Mouse (Mus musculus): ENCODE results near the gene Mgll. TPM values are rescaled to one million over a fixed set of nuclear protein-coding genes. Genes with fewer than 3 reads are reported as not detected.
A peak's percentile ranks its signal among the peaks of the same experiment; 100 is the strongest.

Mgll gene
- polyA plus RNA-seq, 1 experiment from 2014 or later = 1.1 TPM

- Histone ChIP-seq H3K4me3 (peak overlapping the region; percentile 94), H3K27ac (replicated peaks) (peak overlapping the region; percentile 92), H3K36me3 (no peaks in the 10 kb centered on the region), H3K4me2 (replicated peaks) (peak overlapping the region; percentile 89), H3K4me1 (peaks cover 49% of the 10 kb centered on the region), H3K9ac (replicated peaks) (peak overlapping the region; percentile 98), H3K9me3 (no peaks in the 10 kb centered on the region), H3K27me3 (peaks cover 21% of the 10 kb centered on the region)
- ATAC-seq (ENCODE audit: low FRiP score, low read depth) = peak; percentile 72
- 3% methylated on average over 58 of the region's 74 CpGs for WGBS
Measured at GRCm38 (mm10) chr6:88873965-88874867, 150.0 kb downstream of the Mgll start.

GRCm38 (mm10) chr6:88874868-88875508 is 150.8 kb downstream of the Mgll start, which contains the start of gene Podxl2:
Gene Podxl2, minus strand, starts transcription at chr6:88875044.
- Histone ChIP-seq H3K4me3 (peak within 1 kb of the TSS; percentile 94), H3K4me2 (replicated peaks) (peak within 1 kb of the TSS; percentile 89), H3K9me3 (no peaks in the 10 kb centered on the region), H3K4me1 (peaks cover 42% of the 10 kb centered on the region), H3K36me3 (no peaks in the 10 kb centered on the region), H3K9ac (replicated peaks) (peak within 1 kb of the TSS; percentile 98), H3K27me3 (peaks cover 21% of the 10 kb centered on the region), H3K27ac (replicated peaks) (peak within 1 kb of the TSS; percentile 92)
- ATAC-seq (ENCODE audit: low FRiP score, low read depth) = peak; percentile 74
- 3% methylated on average over 61 of the region's 63 CpGs for WGBS

Other genes with a start within 250 kb of the Mgll start
- 195 and 202 TPM in 2 replicates for gene Sec61a1, start 205.5 kb upstream of the Mgll start, polyA plus RNA-seq (2016; fragmentation: Nextera tagmentation; extraction: Ambion mirVana)
- not detected in 2 replicates for gene Kbtbd12, start 86.5 kb upstream of the Mgll start, polyA plus RNA-seq (2016; fragmentation: Nextera tagmentation; extraction: Ambion mirVana)
- 27.7 and 30.0 TPM in 2 replicates for gene Abtb1, start 117.6 kb downstream of the Mgll start, polyA plus RNA-seq (2016; fragmentation: Nextera tagmentation; extraction: Ambion mirVana)
- 305 and 314 TPM in 2 replicates for gene Podxl2, start 150.6 kb downstream of the Mgll start, polyA plus RNA-seq (2016; fragmentation: Nextera tagmentation; extraction: Ambion mirVana)
- 157 and 158 TPM in 2 replicates for gene Mcm2, start 174.4 kb downstream of the Mgll start, polyA plus RNA-seq (2016; fragmentation: Nextera tagmentation; extraction: Ambion mirVana)
- gene Tpra1, start 177.8 kb downstream of the Mgll start, polyA plus RNA-seq (2016; fragmentation: Nextera tagmentation; extraction: Ambion mirVana) = 53.6 and 61.7 TPM in 2 replicates

All from midbrain, embryonic 12.5 days (tissue).